Mouse (Mus musculus) cerebral cortex, adult 2 months (tissue): Measurements from ENCODE around the gene Raver2.

Experiments used
- WGBS: fragments of 180-500 bp; shearing (Covaris S2); methylation state at CpG from one replicate; pipeline ENCODE4 v1.1.7; 2018; 5-methylcytosine and 5-hydroxymethylcytosine counted together

Raver2 gene

GRCm38 (mm10) chr4:101068786-101069153 lies at the start of gene Raver2:
Raver2 (plus strand) TSS chr4:101068983.
- 4% methylated on average over 41 of the region's 54 CpGs for WGBS

- 70% methylated on average over 4 of the region's 4 CpGs for WGBS
These were observed 48.2 kb upstream of the Raver2 start, which contains the start of gene Gm10577 for GRCm38 (mm10) chr4:101020596-101020995. Gm10577 (minus strand) TSS chr4:101020696.

- WGBS = 32% methylated on average over 5 of the region's 5 CpGs
These were observed 42.2 kb upstream of the Raver2 start for GRCm38 (mm10) chr4:101026566-101026965.

GRCm38 (mm10) chr4:101026995-101027394 lies 41.8 kb upstream of the Raver2 start:
- WGBS = 56% methylated on average over 2 of the region's 2 CpGs

- 82% methylated on average over 9 of the region's 9 CpGs for WGBS
These were observed 40.9 kb upstream of the Raver2 start for GRCm38 (mm10) chr4:101027852-101028411.

GRCm38 (mm10) chr4:101033047-101033446 lies 35.7 kb upstream of the Raver2 start:
- WGBS = 77% methylated on average over 3 of the region's 3 CpGs

- WGBS = 66% methylated on average over 5 of the region's 5 CpGs
These were observed 33.7 kb upstream of the Raver2 start for GRCm38 (mm10) chr4:101035131-101035530.

GRCm38 (mm10) chr4:101037156-101037555 lies 31.6 kb upstream of the Raver2 start:
- WGBS = 35% methylated on average over 7 of the region's 7 CpGs

- WGBS = 87% methylated on average over 2 of the region's 2 CpGs
These were observed 25.1 kb upstream of the Raver2 start for GRCm38 (mm10) chr4:101043691-101044090.

- WGBS = 77% methylated on average over 4 of the region's 4 CpGs
These were observed 22.2 kb upstream of the Raver2 start for GRCm38 (mm10) chr4:101046576-101046975.

- 44% methylated on average over 2 of the region's 2 CpGs for WGBS
These were observed 6.6 kb upstream of the Raver2 start for GRCm38 (mm10) chr4:101062146-101062545.

- WGBS = 62% methylated on average over 5 of the region's 5 CpGs
These were observed 2.4 kb upstream of the Raver2 start for GRCm38 (mm10) chr4:101066401-101066800.

GRCm38 (mm10) chr4:101069154-101069971 lies 580 bp downstream of the Raver2 start:
- 2% methylated on average over 55 of the region's 55 CpGs for WGBS

GRCm38 (mm10) chr4:101071570-101071969 lies 2.8 kb downstream of the Raver2 start:
- 75% methylated on average over 4 of the region's 4 CpGs for WGBS

GRCm38 (mm10) chr4:101076425-101076824 lies 7.6 kb downstream of the Raver2 start:
- 51% methylated on average over 3 of the region's 3 CpGs for WGBS

- 76% methylated on average over 3 of the region's 3 CpGs for WGBS
These were observed 11.2 kb downstream of the Raver2 start for GRCm38 (mm10) chr4:101080016-101080415.

GRCm38 (mm10) chr4:101082176-101082888 lies 13.5 kb downstream of the Raver2 start:
- 60% methylated on average over 17 of the region's 17 CpGs for WGBS

GRCm38 (mm10) chr4:101084863-101085262 lies 16.1 kb downstream of the Raver2 start:
- WGBS = 90% methylated on average over 4 of the region's 4 CpGs

- WGBS = 90% methylated on average over 3 of the region's 3 CpGs
These were observed 17.3 kb downstream of the Raver2 start for GRCm38 (mm10) chr4:101086040-101086439.

GRCm38 (mm10) chr4:101087721-101088120 lies 18.9 kb downstream of the Raver2 start:
- 53% methylated on average over 1 of the region's 1 CpGs for whole genome bisulfite sequencing

GRCm38 (mm10) chr4:101090630-101091029 lies 21.8 kb downstream of the Raver2 start:
- 96% methylated on average over 3 of the region's 3 CpGs for WGBS

- WGBS = 81% methylated on average over 10 of the region's 10 CpGs
These were observed 24.5 kb downstream of the Raver2 start for GRCm38 (mm10) chr4:101093292-101093691.

GRCm38 (mm10) chr4:101107122-101107521 lies 38.3 kb downstream of the Raver2 start:
- 89% methylated on average over 12 of the region's 12 CpGs for WGBS
